Mouse (Mus musculus): ENCODE results near the gene Klra5.
"Not testable (repeated sequence)": the region's sequence is repeated elsewhere in the genome, so short reads cannot be mapped to it uniquely, and the experiment has no call there.

Klra5 gene

GRCm38 (mm10) chr6:129917476-129917946 is at the start of gene Klra5:
Klra5 (minus strand) TSS chr6:129917650.
- not testable (repeated sequence) for DNase-seq (ENCODE audit: low read depth, low spot score)

- DNase-seq (ENCODE audit: low read depth, low spot score), result no peak
Observed at GRCm38 (mm10) chr6:129916996-129917395, 454 bp downstream of the Klra5 start.

GRCm38 (mm10) chr6:129882525-129882924 is 34.9 kb downstream of the Klra5 start:
- DNase-seq (ENCODE audit: low read depth, low spot score), result no peak

- no peak for DNase-seq (ENCODE audit: low read depth, low spot score)
Observed at GRCm38 (mm10) chr6:129876549-129876948, 40.9 kb downstream of the Klra5 start, which contains the start of gene Klra17. Klra17 (minus strand) TSS chr6:129876672.

DNA sequence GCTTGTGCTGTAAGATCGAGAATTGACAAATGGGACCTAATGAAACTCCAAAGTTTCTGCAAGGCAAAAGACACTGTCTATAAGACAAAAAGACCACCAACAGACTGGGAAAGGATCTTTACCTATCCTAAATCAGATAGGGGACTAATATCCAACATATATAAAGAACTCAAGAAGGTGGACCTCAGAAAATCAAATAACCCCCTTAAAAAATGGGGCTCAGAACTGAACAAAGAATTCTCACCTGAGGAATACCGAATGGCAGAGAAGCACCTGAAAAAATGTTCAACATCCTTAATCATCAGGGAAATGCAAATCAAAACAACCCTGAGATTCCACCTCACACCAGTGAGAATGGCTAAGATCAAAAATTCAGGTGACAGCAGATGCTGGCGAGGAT is 55.1 kb downstream of the Klra5 start, which contains the start of gene Gm17631:
TSS of gene Gm17631 (plus strand) at position 301 of the 400 bp plus-strand sequence.
- DNase-seq (ENCODE audit: low read depth, low spot score), result not testable (repeated sequence)
